Mouse (Mus musculus): ENCODE results near the gene Atg4d. TPM values are rescaled to one million over a fixed set of nuclear protein-coding genes. Genes with fewer than 3 reads are reported as not detected.
"Not testable (repeated sequence)": the region's sequence is repeated elsewhere in the genome, so short reads cannot be mapped to it uniquely, and the experiment has no call there.

Gene Atg4d
- polyA plus RNA-seq, 1 experiment from 2014 or later: 31.4 TPM

DNA sequence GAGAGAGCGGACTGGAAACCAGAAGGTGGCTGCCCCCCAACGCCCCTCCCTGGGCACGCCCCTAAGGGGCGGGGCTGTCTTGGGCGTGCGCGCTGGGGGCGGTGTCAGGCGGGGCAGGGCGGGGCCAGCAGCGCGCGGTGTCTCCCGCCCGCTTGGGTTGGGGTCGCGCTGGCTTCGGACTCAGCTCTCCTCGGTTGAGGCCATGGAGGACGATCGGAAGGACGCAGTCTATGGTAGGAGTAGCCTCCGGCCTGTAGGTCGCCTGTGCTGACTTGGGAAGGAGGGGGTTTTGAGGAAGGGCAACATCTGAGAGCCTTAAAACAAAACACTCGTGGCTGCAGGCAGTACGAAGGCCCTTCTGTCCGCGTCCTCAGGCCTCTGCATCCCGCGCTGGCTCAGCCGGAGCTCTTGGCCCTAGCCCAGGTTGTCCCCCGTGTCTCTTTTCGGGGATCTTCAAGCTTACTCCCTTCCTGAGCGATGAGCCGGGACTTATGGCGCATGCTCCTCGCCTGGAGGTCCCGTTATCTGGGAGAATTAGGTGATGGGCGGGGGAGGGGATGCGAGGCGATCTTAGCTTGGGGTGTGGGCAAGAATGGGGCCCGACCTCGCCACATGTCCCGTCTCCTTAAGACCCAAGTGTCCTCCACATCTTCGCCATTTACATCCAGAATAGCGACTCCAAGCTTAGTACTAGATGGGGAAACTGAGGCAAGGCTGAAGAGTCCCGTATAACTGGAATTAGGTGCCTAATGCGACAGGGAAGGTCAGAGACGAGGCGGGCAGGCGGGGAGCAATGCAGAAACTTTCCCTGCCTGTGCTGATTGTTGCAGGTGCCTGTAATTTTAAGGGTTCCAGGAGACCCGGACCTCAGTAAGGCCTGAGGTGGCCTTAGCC lies 55.8 kb downstream of the Atg4d start, which contains the start of gene Slc44a2:
Gene Slc44a2 (plus strand): TSS at position 80 of the 894 bp plus-strand sequence.
- H3K4me2 ChIP-seq (replicated peaks): peak within 1 kb of the TSS; percentile 92
- no peak within 1 kb of the TSS; the same call in 1 of the 2 replicates for H3K27ac ChIP-seq
- WGBS: under 1% methylated on average over 52 of the region's 52 CpGs
- peak within 1 kb of the TSS; percentile 82 for H3K9ac ChIP-seq
- peak; percentile 94 for ATAC-seq (ENCODE audit: low FRiP score, low read depth)
- peaks cover 8% of the 10 kb centered on the region; the same call in 1 of the 2 replicates for H3K36me3 ChIP-seq
- H3K4me3 ChIP-seq: peak within 1 kb of the TSS; percentile 79
- peaks cover 5% of the 10 kb centered on the region; the same call in 1 of the 2 replicates for H3K9me3 ChIP-seq
- H3K27me3 ChIP-seq: no peaks in the 10 kb centered on the region
- H3K4me1 ChIP-seq: peaks cover 21% of the 10 kb centered on the region

DNA sequence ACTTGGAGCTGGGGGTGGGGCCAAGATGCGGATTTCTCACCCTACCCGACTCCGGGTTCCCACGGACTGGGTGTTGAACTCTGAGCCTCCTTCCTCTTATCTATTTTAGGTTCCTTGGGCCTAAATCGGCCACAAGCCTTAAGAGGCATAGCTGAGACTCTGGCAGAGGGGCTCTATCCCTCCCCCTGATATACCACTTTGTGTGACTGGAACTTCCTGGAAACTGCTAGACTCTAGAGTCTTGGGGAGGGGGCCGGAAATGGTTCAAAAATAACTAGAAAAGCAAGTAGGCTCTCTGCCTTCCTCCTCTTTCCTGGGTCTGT lies 56.4 kb downstream of the Atg4d start:
- ATAC-seq (ENCODE audit: low FRiP score, low read depth): no peak
- Histone ChIP-seq H3K9me3 (peaks cover 5% of the 10 kb centered on the region; the same call in 1 of the 2 replicates), H3K27me3 (no peaks in the 10 kb centered on the region), H3K27ac (no peak overlapping the region), H3K4me3 (peak overlapping the region; percentile 79), H3K9ac (peak overlapping the region; percentile 82), H3K4me1 (peaks cover 21% of the 10 kb centered on the region), H3K4me2 (replicated peaks) (peak overlapping the region; percentile 92), H3K36me3 (peaks cover 10% of the 10 kb centered on the region; the same call in 1 of the 2 replicates)
- WGBS: 16% methylated on average over 6 of the region's 6 CpGs

DNA sequence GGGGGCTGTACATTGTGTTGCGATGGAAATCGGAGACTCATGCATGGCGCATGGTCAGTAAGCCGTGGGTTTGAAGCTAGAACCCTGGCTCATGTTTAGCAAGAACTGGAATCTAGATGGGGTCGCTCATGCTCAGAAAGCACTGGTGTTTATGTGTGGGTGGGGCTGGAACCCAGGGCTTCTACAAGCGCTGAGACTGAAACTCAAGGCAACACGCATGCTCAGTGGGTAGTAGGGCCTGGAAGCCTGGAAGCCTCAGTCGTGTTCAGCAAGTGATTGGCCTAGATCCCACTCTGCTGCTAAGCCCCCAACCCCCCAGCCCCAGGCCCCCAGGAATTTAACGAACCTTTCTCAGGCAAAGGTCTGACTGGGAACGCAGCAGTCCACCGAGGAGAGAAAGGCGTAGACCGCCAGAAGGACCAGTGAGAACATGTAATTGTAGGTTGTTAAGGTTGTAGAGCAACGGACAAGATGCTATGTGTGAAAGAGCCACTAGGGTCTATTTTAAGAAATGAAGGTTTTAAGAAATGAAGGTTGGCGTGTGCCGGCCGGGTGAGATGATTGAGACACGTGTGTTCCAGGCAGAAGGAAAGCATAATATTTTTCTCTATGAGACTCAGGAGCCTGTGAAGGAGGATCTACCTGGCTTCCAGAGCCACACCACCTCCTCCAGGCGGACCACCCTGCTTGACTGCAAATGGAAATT lies 57.3 kb downstream of the Atg4d start:
- H3K9me3 ChIP-seq: peaks cover 5% of the 10 kb centered on the region; the same call in 1 of the 2 replicates
- H3K27ac ChIP-seq: no peak overlapping the region
- peak overlapping the region; percentile 82 for H3K9ac ChIP-seq

DNA sequence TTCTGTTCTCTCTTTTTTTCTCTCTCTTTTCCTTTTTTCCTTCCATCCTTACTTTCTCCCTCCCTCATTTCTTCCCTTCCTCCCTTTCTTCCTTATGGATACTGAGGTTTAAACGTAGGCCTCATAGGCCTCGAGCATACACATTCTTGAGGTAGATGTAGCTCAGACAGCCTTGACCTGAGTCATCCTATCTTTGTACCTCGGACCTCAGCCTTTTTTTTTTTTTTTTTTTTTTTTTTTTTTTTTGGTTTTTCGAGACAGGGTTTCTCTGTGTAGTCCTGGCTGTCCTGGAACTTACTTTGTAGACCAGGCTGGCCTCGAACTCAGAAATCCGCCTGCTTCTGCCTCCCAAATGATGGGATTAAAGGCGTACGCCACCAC lies 57.8 kb downstream of the Atg4d start:
- not testable (repeated sequence) for ATAC-seq (ENCODE audit: low FRiP score, low read depth)

More for the DNA sequence above, 57.3 kb downstream of the Atg4d start:
- Histone ChIP-seq H3K4me1 (peaks cover 21% of the 10 kb centered on the region), H3K36me3 (peaks cover 13% of the 10 kb centered on the region; the same call in 1 of the 2 replicates), H3K4me2 (replicated peaks) (peak overlapping the region; percentile 92), H3K27me3 (no peaks in the 10 kb centered on the region), H3K4me3 (peak overlapping the region; percentile 79)
- no peak for ATAC-seq (ENCODE audit: low FRiP score, low read depth)
- 69% methylated on average over 19 of the region's 19 CpGs for WGBS

DNA sequence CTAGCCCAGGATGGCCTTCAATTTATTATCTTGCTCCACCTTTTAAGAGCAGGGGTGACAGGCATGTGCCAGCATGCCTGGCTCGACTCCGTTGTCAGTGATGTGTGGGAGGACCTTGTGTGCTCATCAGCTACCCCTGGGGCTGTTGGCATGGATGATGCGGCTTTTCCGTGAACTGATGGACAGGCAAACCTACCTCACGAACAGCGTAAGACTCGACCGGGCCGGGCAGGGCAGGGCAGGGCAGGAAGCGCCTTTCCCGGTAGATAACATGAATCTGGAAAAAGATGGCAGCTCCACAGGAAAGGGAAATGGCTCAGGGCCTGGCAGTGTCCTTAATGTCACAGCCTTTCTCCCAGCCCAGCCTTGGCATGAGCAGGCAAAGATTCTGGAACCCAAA lies 59.2 kb downstream of the Atg4d start:
- no peaks in the 10 kb centered on the region for H3K27me3 ChIP-seq
- H3K36me3 ChIP-seq: peaks cover 13% of the 10 kb centered on the region; the same call in 1 of the 2 replicates
- no peak for ATAC-seq (ENCODE audit: low FRiP score, low read depth)
- H3K9ac ChIP-seq: no peak overlapping the region
- no peak overlapping the region for H3K27ac ChIP-seq
- WGBS: 86% methylated on average over 11 of the region's 11 CpGs
- no peak overlapping the region for H3K4me2 ChIP-seq (replicated peaks)
- H3K4me3 ChIP-seq: no peak overlapping the region
- peaks cover 5% of the 10 kb centered on the region; the same call in 1 of the 2 replicates for H3K9me3 ChIP-seq
- peaks cover 21% of the 10 kb centered on the region for H3K4me1 ChIP-seq

More for the DNA sequence above, 57.8 kb downstream of the Atg4d start:
- Histone ChIP-seq H3K36me3 (peaks cover 13% of the 10 kb centered on the region; the same call in 1 of the 2 replicates), H3K4me2 (replicated peaks) (peak overlapping the region; percentile 92; the same call in 1 of the 2 replicates), H3K4me1 (peaks cover 21% of the 10 kb centered on the region)
- H3K27ac ChIP-seq, H3K4me3 ChIP-seq, H3K9ac ChIP-seq, H3K27me3 ChIP-seq, H3K9me3 ChIP-seq: not testable (repeated sequence)
- 87% methylated on average over 8 of the region's 8 CpGs for WGBS

Other genes with a start within 250 kb of the Atg4d start
- gene Icam1, start 249.3 kb upstream of the Atg4d start, polyA plus RNA-seq (2015; fragmentation: Nextera tagmentation; extraction: Ambion mirVana): 12.3 and 13.9 TPM in 2 replicates
- 0.62 and 2.2 TPM in 2 replicates for gene Icam4, start 235.9 kb upstream of the Atg4d start, polyA plus RNA-seq (2015; fragmentation: Nextera tagmentation; extraction: Ambion mirVana)
- 0.05 and 0.08 TPM in 2 replicates for gene Icam5, start 233.2 kb upstream of the Atg4d start, polyA plus RNA-seq (2015; fragmentation: Nextera tagmentation; extraction: Ambion mirVana)
- 1.0 and 1.3 TPM in 2 replicates for gene Zglp1, start 198.2 kb upstream of the Atg4d start, polyA plus RNA-seq (2015; fragmentation: Nextera tagmentation; extraction: Ambion mirVana)
- 0.59 and 0.88 TPM in 2 replicates for gene Gm49373, start 192.2 kb upstream of the Atg4d start, polyA plus RNA-seq (2015; fragmentation: Nextera tagmentation; extraction: Ambion mirVana)
- 54.8 and 61.6 TPM in 2 replicates for gene Fdx1l, start 191.7 kb upstream of the Atg4d start, polyA plus RNA-seq (2015; fragmentation: Nextera tagmentation; extraction: Ambion mirVana)
- 1.8 and 2.1 TPM in 2 replicates for gene Gm38431, start 173.3 kb upstream of the Atg4d start, polyA plus RNA-seq (2015; fragmentation: Nextera tagmentation; extraction: Ambion mirVana)
- 55.0 and 63.2 TPM in 2 replicates for gene Raver1, start 173.3 kb upstream of the Atg4d start, polyA plus RNA-seq (2015; fragmentation: Nextera tagmentation; extraction: Ambion mirVana)
- gene Tyk2, start 134.1 kb upstream of the Atg4d start, polyA plus RNA-seq (2015; fragmentation: Nextera tagmentation; extraction: Ambion mirVana): 13.7 and 16.5 TPM in 2 replicates
- 320 and 346 TPM in 2 replicates for gene Cdc37, start 115.3 kb upstream of the Atg4d start, polyA plus RNA-seq (2015; fragmentation: Nextera tagmentation; extraction: Ambion mirVana)
- gene Pde4a, start 99.6 kb upstream of the Atg4d start, polyA plus RNA-seq (2015; fragmentation: Nextera tagmentation; extraction: Ambion mirVana): 5.4 and 6.1 TPM in 2 replicates
- 79.7 and 82.5 TPM in 2 replicates for gene Keap1, start 25.9 kb upstream of the Atg4d start, polyA plus RNA-seq (2015; fragmentation: Nextera tagmentation; extraction: Ambion mirVana)
- gene S1pr5, start 16.9 kb upstream of the Atg4d start, polyA plus RNA-seq (2015; fragmentation: Nextera tagmentation; extraction: Ambion mirVana): 0.77 and 0.83 TPM in 2 replicates
- gene Kri1, start 22.7 kb downstream of the Atg4d start, polyA plus RNA-seq (2015; fragmentation: Nextera tagmentation; extraction: Ambion mirVana): 16.2 and 18.3 TPM in 2 replicates
- 51.2 and 51.6 TPM in 2 replicates for gene Cdkn2d, start 26.1 kb downstream of the Atg4d start, polyA plus RNA-seq (2015; fragmentation: Nextera tagmentation; extraction: Ambion mirVana)
- gene Ap1m2, start 47.0 kb downstream of the Atg4d start, polyA plus RNA-seq (2015; fragmentation: Nextera tagmentation; extraction: Ambion mirVana): 10.5 and 11.7 TPM in 2 replicates
- 118 and 131 TPM in 2 replicates for gene Slc44a2, start 55.4 kb downstream of the Atg4d start, polyA plus RNA-seq (2015; fragmentation: Nextera tagmentation; extraction: Ambion mirVana)
- 257 and 268 TPM in 2 replicates for gene Ilf3, start 102.6 kb downstream of the Atg4d start, polyA plus RNA-seq (2015; fragmentation: Nextera tagmentation; extraction: Ambion mirVana)
- 49.5 and 52.2 TPM in 2 replicates for gene Qtrt1, start 146.5 kb downstream of the Atg4d start, polyA plus RNA-seq (2015; fragmentation: Nextera tagmentation; extraction: Ambion mirVana)
- gene Dnm2, start 159.6 kb downstream of the Atg4d start, polyA plus RNA-seq (2015; fragmentation: Nextera tagmentation; extraction: Ambion mirVana): 72.5 and 77.0 TPM in 2 replicates
- gene Tmed1, start 245.0 kb downstream of the Atg4d start, polyA plus RNA-seq (2015; fragmentation: Nextera tagmentation; extraction: Ambion mirVana): 135 and 138 TPM in 2 replicates

Measured in limb, embryonic 13.5 days (tissue).